Mouse (Mus musculus): ENCODE measurements around the gene Pitpnm3. TPM values are rescaled to one million over a fixed set of nuclear protein-coding genes. Genes with fewer than 3 reads are reported as not detected.
"Not testable (repeated sequence)": the region's sequence is repeated elsewhere in the genome, so short reads cannot be mapped to it uniquely, and the experiment has no call there.

Pitpnm3 gene
- polyA plus RNA-seq (2017; shearing (Covaris generic)): not detected

DNA sequence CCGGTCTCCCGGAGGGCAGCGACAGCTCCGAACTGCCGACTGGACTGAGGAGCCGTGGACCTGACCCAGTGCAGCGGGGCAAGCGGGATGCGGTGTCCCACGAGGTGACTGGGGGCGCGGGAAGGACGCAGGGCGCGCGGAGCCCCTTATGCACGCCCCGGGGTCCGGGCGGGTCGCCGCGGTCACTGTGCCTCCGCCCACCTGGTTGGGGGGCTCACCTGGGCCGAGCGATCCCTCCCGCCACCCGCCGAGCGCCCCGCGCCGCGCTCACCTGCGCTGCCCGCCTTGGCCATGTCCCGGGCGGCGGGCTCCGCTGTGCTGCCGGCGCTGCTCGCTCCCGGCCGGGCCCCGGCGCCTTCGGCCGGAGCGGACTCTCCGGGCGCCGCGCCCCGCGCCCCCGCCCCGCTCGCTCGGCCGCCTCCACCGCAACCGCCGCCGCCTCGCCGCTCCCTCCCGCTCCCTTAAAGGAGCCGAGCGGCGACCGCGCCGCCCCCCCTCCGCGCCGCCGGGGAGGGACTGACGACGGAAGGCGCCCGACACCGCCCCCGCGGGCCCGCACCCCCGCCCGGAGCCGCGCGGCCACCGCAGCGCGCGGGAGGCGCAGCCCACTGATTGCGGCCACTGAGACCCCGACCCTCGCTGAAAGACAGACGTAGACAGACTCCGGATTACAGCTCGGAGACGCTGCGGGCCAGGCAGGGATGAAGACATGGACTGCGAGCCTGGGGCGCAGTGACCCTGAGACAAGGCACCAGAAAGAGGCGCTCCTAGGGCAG is at the start of gene Pitpnm3:
Gene Pitpnm3 (minus strand): TSS at position 396 of the 776 bp plus-strand sequence.
- no peak for ATAC-seq

- ATAC-seq: no peak
Observed at GRCm38 (mm10) chr11:72184252-72184651, 48.7 kb upstream of the Pitpnm3 start.

DNA sequence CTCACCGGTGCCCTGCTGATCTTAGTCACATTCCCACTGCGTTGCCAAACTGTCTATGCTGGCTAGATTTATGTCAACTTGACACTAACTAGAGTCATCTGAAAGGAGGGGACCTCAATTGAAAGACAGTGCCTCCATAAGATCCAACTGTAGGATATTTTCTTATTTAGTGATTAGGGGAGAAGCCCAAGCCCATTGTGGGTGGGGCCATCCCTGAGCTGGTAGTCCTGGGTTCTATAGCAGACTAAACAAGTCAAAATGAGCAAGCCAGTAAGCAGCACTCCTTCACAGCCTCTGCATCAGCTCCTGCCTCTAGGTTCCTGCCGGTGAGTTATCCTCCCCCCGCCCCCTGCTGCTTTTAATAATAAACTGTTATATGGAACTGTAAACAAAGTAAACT is 45.6 kb upstream of the Pitpnm3 start:
- ATAC-seq: no peak

DNA sequence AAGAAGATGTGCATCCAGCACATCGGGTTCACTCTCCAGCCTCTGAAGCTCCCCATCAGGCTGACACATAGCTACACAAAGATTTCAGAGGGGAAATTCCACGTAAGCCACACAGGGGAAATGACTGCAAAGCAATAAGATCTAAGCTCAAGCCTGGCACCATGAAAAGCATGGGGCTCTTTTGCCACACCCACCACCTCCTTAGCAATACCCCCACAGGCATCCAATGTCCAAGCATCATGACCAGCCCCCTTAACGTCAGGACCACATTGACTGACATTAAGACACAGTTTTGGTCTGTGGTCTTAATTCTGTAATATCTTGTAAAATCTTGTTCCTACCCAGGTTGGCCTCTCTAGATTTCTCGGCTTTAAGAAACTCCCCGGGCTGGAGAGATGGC is 45.0 kb upstream of the Pitpnm3 start:
- no peak for ATAC-seq

DNA sequence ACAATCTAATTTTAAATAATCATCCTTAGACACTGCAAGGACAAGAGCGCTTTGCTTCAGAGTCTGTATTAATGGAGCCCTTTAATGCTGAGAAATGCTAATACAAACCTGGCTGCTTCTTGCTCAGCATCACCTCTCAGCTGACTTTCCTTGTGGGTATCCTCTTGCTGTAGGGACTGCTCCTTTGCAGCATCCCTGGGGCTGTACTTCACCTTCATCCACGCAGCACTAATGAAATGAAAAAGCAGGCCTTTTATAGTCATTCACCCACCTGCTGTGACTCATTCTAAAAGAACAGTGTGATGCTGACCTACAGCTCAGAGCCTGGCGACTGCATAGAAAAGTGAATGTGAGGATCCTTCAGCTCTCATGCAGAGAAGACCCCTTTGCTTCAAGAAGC is 41.0 kb upstream of the Pitpnm3 start:
- ATAC-seq: no peak

DNA sequence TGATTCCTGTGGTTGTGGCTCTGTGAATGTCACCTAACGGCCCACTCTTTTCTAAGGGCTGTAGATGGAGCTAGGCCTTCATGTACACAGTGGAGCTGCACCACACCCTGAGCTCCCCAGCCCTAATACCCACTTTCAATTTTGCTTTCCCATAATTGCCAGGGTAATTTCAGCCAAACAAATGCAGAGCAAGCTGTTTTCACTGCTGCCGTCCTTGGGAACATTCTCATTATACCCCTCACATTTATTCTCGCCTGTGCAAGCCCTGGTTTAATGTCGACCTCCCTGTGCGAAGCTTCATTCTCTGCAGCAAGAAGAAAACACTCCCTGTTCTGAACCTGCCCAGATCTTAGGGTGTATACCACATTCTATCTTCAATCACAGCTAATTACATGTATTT is 40.4 kb upstream of the Pitpnm3 start:
- ATAC-seq: no peak

GRCm38 (mm10) chr11:72174721-72175120 is 39.1 kb upstream of the Pitpnm3 start:
- ATAC-seq: no peak

- no peak for ATAC-seq
Observed at GRCm38 (mm10) chr11:72173506-72173905, 37.9 kb upstream of the Pitpnm3 start.

DNA sequence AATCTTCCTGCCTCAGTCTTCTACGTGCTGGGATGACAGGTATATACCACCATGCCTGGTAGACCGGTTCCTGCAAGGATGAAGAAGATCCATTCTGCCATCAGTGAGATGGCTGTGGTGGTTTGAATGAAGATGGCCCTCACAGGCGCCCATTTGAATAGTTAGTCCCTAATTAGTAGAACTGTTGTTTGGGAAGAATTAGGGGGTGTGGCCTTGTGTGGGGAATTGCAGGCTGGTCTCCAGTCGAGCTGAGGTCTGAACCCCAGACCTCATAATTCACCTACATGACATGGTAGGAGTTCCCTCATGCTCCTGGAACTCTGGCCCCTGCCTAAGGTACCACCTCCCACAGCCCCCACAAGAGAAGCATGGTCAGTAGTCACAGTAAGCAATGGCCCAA is 36.3 kb upstream of the Pitpnm3 start:
- not testable (repeated sequence) for ATAC-seq

GRCm38 (mm10) chr11:72169871-72170270 is 34.3 kb upstream of the Pitpnm3 start:
- no peak for ATAC-seq

- no peak for ATAC-seq
Observed at GRCm38 (mm10) chr11:72163198-72163597, 27.6 kb upstream of the Pitpnm3 start.

DNA sequence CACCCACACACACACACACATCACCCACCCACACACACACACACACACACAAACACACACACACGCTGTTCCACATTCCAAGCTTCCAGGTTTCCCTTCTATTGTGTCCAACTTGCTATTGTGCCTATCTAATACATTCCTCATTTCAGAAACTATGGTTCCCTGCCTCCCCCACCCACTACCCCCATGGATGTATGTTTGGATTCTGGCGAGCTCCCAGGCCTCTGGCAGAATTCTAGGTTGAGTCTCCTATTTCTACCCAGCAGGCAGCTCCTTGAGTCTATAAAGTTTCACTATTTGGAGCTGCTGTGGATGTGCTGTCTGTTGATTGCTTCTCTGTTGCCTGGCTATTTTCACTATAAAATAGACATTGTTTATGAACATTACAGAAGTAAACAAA is 21.0 kb upstream of the Pitpnm3 start:
- ATAC-seq: no peak

- ATAC-seq: no peak
Observed at GRCm38 (mm10) chr11:72155981-72156428, 20.4 kb upstream of the Pitpnm3 start.

GRCm38 (mm10) chr11:72155186-72155980 is 19.8 kb upstream of the Pitpnm3 start:
- ATAC-seq: no peak

DNA sequence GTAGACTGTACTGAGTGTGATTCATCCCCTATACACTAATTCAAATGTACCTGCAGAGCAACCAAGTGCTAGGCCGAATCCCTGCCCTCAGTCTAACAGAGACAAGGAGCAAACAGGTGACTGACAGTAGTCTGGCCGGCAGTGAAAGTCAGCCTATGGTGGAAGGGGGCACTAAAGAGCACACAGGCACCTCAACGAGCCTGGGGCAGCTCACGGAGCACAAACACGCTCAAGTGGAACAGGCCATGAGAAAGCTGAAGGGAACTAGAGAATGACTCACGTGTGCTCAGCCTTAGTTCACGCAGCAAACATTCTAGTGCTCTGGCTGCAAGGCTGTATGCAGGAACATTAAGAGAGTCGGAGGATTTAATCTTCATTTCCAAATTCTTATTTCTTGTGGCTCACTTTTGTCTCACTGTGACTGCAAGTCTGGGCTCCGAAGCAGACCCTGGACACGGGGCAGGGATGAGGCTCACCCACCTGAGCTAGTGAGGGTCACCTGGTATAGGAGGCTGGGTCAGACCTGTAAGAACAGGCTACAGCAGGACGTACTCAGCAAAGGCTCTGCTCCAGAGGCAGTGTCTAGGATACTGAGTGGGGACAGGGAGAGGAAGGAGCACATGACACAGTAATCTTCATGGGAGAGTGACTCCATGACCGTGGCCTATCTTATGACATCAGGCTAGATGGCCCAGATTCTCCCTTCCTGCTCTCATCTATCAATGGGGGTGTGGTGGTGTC is 17.7 kb upstream of the Pitpnm3 start:
- no peak for ATAC-seq

DNA sequence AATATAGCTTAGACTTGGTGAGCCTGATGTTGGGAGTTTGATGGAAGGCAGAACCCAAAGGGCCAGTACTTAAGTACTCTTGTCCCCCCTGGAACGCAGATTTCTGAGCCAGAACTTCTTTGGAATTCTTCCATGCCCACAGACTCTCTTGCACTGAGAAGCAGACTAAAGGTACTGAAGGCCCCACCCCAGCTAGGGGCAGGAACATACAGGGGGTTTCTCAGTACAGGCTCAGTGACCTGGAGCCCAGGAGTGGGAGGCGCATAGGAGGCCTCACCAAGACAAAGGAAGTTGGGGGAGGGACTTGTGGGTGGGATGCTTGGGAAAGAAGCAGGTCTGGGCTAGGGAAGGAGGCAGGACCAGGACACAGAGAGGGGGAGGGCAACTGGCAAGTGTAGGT is 15.5 kb upstream of the Pitpnm3 start:
- ATAC-seq: no peak

- ATAC-seq: no peak
Observed at GRCm38 (mm10) chr11:72147910-72148309, 12.3 kb upstream of the Pitpnm3 start.

DNA sequence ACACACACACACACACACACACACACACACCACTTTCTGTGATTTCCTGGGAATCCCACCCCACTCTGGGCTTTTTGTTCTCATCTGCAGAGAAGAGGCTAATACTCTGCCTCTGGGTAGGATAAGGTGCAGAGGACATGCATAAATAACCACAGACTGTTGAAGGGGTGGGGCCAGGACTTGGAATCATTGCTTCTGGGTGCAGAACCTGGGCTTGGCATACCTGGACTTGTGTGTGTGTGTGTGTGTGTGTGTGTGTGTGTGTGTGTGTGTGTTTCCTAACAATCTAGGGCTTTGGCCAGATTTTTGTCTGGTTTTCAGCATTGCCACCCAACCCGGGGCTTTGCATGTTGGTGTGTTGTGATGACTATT is 10.3 kb upstream of the Pitpnm3 start:
- ATAC-seq: no peak

DNA sequence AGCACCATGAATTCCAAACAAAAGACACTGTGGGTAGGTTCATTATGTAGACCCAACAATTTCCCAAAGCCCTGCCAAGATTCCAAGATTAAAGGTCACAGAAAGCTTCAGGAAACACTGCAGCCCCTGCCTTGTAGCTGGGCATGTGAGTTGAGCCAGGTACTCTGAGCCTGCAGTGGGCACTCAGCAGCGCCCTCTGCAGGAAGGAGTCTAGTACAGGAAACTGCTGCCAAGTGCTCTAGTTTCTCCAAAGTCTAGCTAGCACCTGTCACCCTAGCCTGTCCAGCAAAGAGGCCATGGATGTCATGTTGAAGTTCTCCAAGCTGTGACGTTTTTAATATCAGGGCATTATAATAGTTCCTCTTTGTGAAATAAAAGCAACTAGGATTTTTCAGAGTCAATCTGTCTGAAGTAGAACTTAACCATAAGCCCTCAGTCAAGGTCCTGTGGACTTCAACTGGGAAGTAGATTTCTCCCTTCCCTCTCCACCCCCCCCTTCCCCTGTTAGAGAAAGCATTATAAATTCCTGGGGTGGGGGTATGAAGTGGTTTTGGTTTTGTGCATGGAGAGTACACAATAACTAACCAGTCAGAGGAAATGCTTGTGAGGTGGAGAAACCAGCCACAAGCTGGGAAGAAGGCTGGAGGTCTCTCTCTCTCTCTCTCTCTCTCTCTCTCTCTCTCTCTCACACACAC is 9.8 kb upstream of the Pitpnm3 start:
- no peak for ATAC-seq

- ATAC-seq: no peak
Observed at GRCm38 (mm10) chr11:72142889-72143288, 7.3 kb upstream of the Pitpnm3 start.

- ATAC-seq: no peak
Observed at GRCm38 (mm10) chr11:72140198-72140597, 4.6 kb upstream of the Pitpnm3 start.

DNA sequence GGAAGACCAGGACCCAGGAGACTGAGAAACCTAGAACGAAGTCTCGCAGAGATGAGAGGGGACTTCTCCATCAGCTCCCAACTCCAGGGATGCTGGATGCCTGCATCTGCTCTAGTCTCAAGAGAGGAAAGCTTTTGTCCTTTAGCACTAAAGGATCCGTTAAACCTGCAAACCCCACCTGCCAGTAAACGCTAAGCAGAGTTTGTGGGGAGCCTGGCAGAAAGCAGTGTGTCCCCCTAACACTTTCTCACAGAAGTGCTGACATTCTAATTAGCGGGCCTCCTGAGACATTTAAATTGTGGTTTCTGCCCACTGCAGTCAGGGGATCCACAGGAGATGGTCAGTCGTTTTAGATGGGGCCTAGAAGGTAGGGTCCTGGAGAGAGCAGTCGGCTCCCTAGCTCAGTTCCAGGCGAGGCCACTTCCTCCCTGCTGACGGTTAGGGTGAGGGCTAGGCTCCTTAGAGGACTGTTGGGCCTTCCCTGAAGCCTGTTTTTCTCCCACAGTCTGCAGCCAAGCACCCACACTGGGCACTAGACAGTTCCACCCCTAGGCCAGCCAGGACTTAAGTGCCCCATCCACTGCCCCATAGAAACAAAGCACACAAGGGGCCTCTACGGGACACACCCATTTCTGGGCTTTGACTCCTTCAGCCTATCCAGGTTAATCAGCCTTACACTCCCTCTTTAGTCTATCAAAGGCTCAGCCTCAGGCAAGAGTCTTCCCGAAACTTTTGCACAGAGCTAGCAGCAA is 829 bp upstream of the Pitpnm3 start:
- ATAC-seq: no peak

All from activated CD4-positive, CD25-positive, alpha-beta regulatory T cell, adult 4 months (primary cell).